ENCODE assay signal across 7 mouse cellular contexts in genomic region chr5:101764554-101765347, GRCm38 (mm10). TPM values are rescaled to one million over a fixed set of nuclear protein-coding genes. Genes with fewer than 3 reads are reported as not detected.
DNase-seq lines count a peak whose midpoint lies in the region; ATAC-seq and TF ChIP-seq lines count a peak whose summit lies in the region.

TSS of gene Cds1 (plus strand) at chr5:101765130.

- peak; percentile 83 for ATAC-seq in embryonic facial prominence, embryonic 13.5 days (ENCODE audit: insufficient number of reproducible peaks, insufficient read depth, low FRiP score, low TSS enrichment, low read depth)
- peak; percentile 87 for ATAC-seq in limb, embryonic 14.5 days (ENCODE audit: low FRiP score, low read depth)
- peak; percentile 90 for ATAC-seq in midbrain, embryonic 15.5 days (replicated peaks)

- no peaks in the 10 kb centered on the region for H3K9me3 ChIP-seq in embryonic facial prominence, embryonic 13.5 days
- H3K9me3 ChIP-seq in limb, embryonic 14.5 days (ENCODE audit: control insufficient read depth, low read length), result no peaks in the 10 kb centered on the region
- no peaks in the 10 kb centered on the region for H3K9me3 ChIP-seq in midbrain, embryonic 15.5 days

- TF ChIP-seq POLR2A in brain, embryonic 14.5 days (IDR thresholded peaks at IDR 0.05; ENCODE audit: borderline replicate concordance, extremely low read depth, insufficient read depth, insufficient read length, poor library complexity, severe bottlenecking), result no peak
- no peak for TF ChIP-seq POLR2A in limb, embryonic 14.5 days (IDR thresholded peaks at IDR 0.05; ENCODE audit: borderline replicate concordance, extremely low read depth, insufficient read depth, insufficient read length)

- H3K36me3 ChIP-seq in embryonic facial prominence, embryonic 13.5 days, result no peaks in the 10 kb centered on the region
- no peaks in the 10 kb centered on the region for H3K36me3 ChIP-seq in limb, embryonic 14.5 days (ENCODE audit: control insufficient read depth, insufficient read depth, low read length)
- H3K36me3 ChIP-seq in midbrain, embryonic 15.5 days (replicated peaks), result no peaks in the 10 kb centered on the region

- DNase-seq in brain, embryonic 14.5 days (ENCODE audit: low read depth), result peak; percentile 80
- peak; percentile 48 for DNase-seq in heart, adult 8-10 months (ENCODE audit: low spot score)
- DNase-seq in kidney, adult 9 months, result peak; percentile 83
- DNase-seq in limb, embryonic 14.5 days (ENCODE audit: low spot score), result peak; percentile 50
- DNase-seq in spleen, postnatal 10 days (ENCODE audit: low spot score in 2 of 2), result peak; percentile 39 to 65

- H3K9ac ChIP-seq in embryonic facial prominence, embryonic 13.5 days, result peak within 1 kb of the TSS; percentile 80
- peak within 1 kb of the TSS; percentile 60 for H3K9ac ChIP-seq in limb, embryonic 14.5 days (ENCODE audit: low read depth, low read length, severe bottlenecking)
- H3K9ac ChIP-seq in midbrain, embryonic 15.5 days, result peak within 1 kb of the TSS; percentile 60

- peaks cover 18% of the 10 kb centered on the region for H3K4me1 ChIP-seq in embryonic facial prominence, embryonic 13.5 days
- peaks cover 9% of the 10 kb centered on the region; the same call in 1 of the 2 replicates for H3K4me1 ChIP-seq in limb, embryonic 14.5 days (ENCODE audit: control insufficient read depth, insufficient read depth, low read length)
- H3K4me1 ChIP-seq in midbrain, embryonic 15.5 days, result peaks cover 13% of the 10 kb centered on the region; the same call in 1 of the 2 replicates

- TF ChIP-seq CTCF in brain, embryonic 14.5 days (IDR thresholded peaks at IDR 0.05; ENCODE audit: borderline replicate concordance, extremely low read depth, insufficient read depth, insufficient read length), result no peak

- under 1% methylated on average over 70 of the region's 91 CpGs for WGBS in embryonic facial prominence, embryonic 13.5 days
- WGBS in limb, embryonic 14.5 days, result under 1% methylated on average over 41 of the region's 91 CpGs
- under 1% methylated on average over 91 of the region's 91 CpGs for WGBS in midbrain, embryonic 15.5 days

- H3K27ac ChIP-seq in embryonic facial prominence, embryonic 13.5 days, result peak within 1 kb of the TSS; percentile 5; the same call in 1 of the 2 replicates
- H3K27ac ChIP-seq in limb, embryonic 14.5 days (replicated peaks; ENCODE audit: low read depth, low read length), result no peak within 1 kb of the TSS
- H3K27ac ChIP-seq in midbrain, embryonic 15.5 days, result no peak within 1 kb of the TSS

- H3K4me3 ChIP-seq in embryonic facial prominence, embryonic 13.5 days, result peak within 1 kb of the TSS; percentile 74
- H3K4me3 ChIP-seq in limb, embryonic 14.5 days (replicated peaks; ENCODE audit: low read length), result peak within 1 kb of the TSS; percentile 72
- H3K4me3 ChIP-seq in midbrain, embryonic 15.5 days, result peak within 1 kb of the TSS; percentile 70

- H3K4me2 ChIP-seq in embryonic facial prominence, embryonic 13.5 days, result peak within 1 kb of the TSS; percentile 99
- H3K4me2 ChIP-seq in limb, embryonic 14.5 days (replicated peaks; ENCODE audit: low read depth, low read length, severe bottlenecking), result peak within 1 kb of the TSS; percentile 100
- peak within 1 kb of the TSS; percentile 96 for H3K4me2 ChIP-seq in midbrain, embryonic 15.5 days

- H3K27me3 ChIP-seq in embryonic facial prominence, embryonic 13.5 days, result peaks cover 77% of the 10 kb centered on the region
- peaks cover 43% of the 10 kb centered on the region for H3K27me3 ChIP-seq in limb, embryonic 14.5 days (ENCODE audit: control insufficient read depth, insufficient read depth, low read length)
- peaks cover 50% of the 10 kb centered on the region for H3K27me3 ChIP-seq in midbrain, embryonic 15.5 days (replicated peaks)

RNA-seq across cellular contexts. Expression of gene Cds1, which starts in this region (rescaled TPM):
- 4.6 and 7.8 TPM in 2 replicates for polyA plus RNA-seq in brain, embryonic 14.5 days (2012; rRNA removed)
- polyA plus RNA-seq in embryonic facial prominence, embryonic 13.5 days (2015; fragmentation: Nextera tagmentation; extraction: Ambion mirVana), result 5.6 and 7.3 TPM in 2 replicates
- 10 to 100 TPM; 26.9 to 45.0 (median 34.1) TPM for total RNA-seq in heart, adult 8-10 months (2022)
- polyA plus RNA-seq in limb, embryonic 14.5 days (2012; rRNA removed), result 5.9 and 6.7 TPM in 2 replicates
- polyA plus RNA-seq in limb, embryonic 14.5 days (2014; fragmentation: Nextera tagmentation; extraction: Ambion mirVana), result 7.8 and 9.2 TPM in 2 replicates
- 5.9 and 7.2 TPM in 2 replicates for polyA plus RNA-seq in midbrain, embryonic 15.5 days (2015; fragmentation: Nextera tagmentation; extraction: Ambion mirVana)
